In genomic region chr13:99314657-99315181, GRCm38 (mm10) we compare ENCODE assay signal across 27 mouse cellular contexts. TPM values are rescaled to one million over a fixed set of nuclear protein-coding genes. Genes with fewer than 3 reads are reported as not detected.
DNase-seq lines count a peak whose midpoint lies in the region; ATAC-seq lines count a peak whose summit lies in the region.
"Had no signal": no experiment of that assay in that cellular context is flagged by ENCODE, and none has a peak within 500 bp of the region (broad histone marks: within the 10 kb centered on the region; RNA-seq: fewer than 3 reads in every experiment).

No protein-coding gene starts in this region.

- ATAC-seq in common myeloid progenitor, adult 5-6 weeks (replicated peaks; ENCODE audit: low read depth, poor library complexity, severe bottlenecking): peak; percentile 42
- peak; percentile 54 for ATAC-seq in megakaryocyte progenitor cell, adult 5-6 weeks (replicated peaks; ENCODE audit: poor library complexity)
- ATAC-seq in hindbrain, embryonic 16.5 days: no peak
- ATAC-seq: activated CD4-positive, CD25-positive, alpha-beta regulatory T cell, adult 4 months; CD4-positive, CD25-positive, alpha-beta regulatory T cell, adult 4 months; forebrain, embryonic 14.5 days; forebrain, postnatal 0 days had no signal

- H3K9me3 ChIP-seq in hindbrain, embryonic 16.5 days (ENCODE audit: control insufficient read depth, low read length): no peaks in the 10 kb centered on the region
- H3K9me3 ChIP-seq: embryonic facial prominence, embryonic 12.5 days; embryonic facial prominence, embryonic 15.5 days; heart, embryonic 12.5 days; heart, embryonic 15.5 days; hindbrain, embryonic 10.5 days had no signal

- no peak overlapping the region for H3K4me2 ChIP-seq in hindbrain, embryonic 16.5 days (ENCODE audit: low read length)
- H3K4me2 ChIP-seq: embryonic facial prominence, embryonic 12.5 days; embryonic facial prominence, embryonic 15.5 days; heart, embryonic 12.5 days; heart, embryonic 15.5 days; hindbrain, embryonic 14.5 days had no signal

- H3K4me3 ChIP-seq in hindbrain, embryonic 16.5 days (ENCODE audit: low read length): no peak overlapping the region
- H3K4me3 ChIP-seq: embryonic facial prominence, embryonic 12.5 days; embryonic facial prominence, embryonic 15.5 days; heart, embryonic 12.5 days; heart, embryonic 15.5 days; hindbrain, embryonic 10.5 days had no signal

- H3K4me1 ChIP-seq in hindbrain, embryonic 16.5 days (ENCODE audit: control insufficient read depth, insufficient read depth, low read depth, low read length): no peaks in the 10 kb centered on the region
- H3K4me1 ChIP-seq: embryonic facial prominence, embryonic 12.5 days; embryonic facial prominence, embryonic 15.5 days; heart, embryonic 12.5 days; heart, embryonic 15.5 days had no signal

- no peaks in the 10 kb centered on the region for H3K27me3 ChIP-seq in hindbrain, embryonic 16.5 days (replicated peaks; ENCODE audit: control insufficient read depth, insufficient read depth, low read length)
- H3K27me3 ChIP-seq: embryonic facial prominence, embryonic 12.5 days; embryonic facial prominence, embryonic 15.5 days; heart, embryonic 12.5 days; heart, embryonic 15.5 days had no signal

- H3K27ac ChIP-seq in hindbrain, embryonic 16.5 days (ENCODE audit: low read depth, low read length): no peak overlapping the region
- H3K27ac ChIP-seq: embryonic facial prominence, embryonic 12.5 days; embryonic facial prominence, embryonic 15.5 days; heart, embryonic 15.5 days; hindbrain, embryonic 10.5 days; hindbrain, embryonic 14.5 days had no signal

- DNase-seq in gastrocnemius, adult 18-20 months (ENCODE audit: low spot score): peak; percentile 22
- no peak for DNase-seq in gastrocnemius, postnatal 25 days
- peak; percentile 13 for DNase-seq in 416B (ENCODE audit: low read depth)
- DNase-seq in yolk sac, embryonic 10.5 days (ENCODE audit: low spot score): no peak
- no peak for DNase-seq in left cerebral cortex, adult 8-10 months (ENCODE audit: low spot score in 2 of 2)
- DNase-seq: adrenal gland, adult 8-10 months; adrenal gland, postnatal 25 days; cerebellum, adult 11-12 months; cerebellum, adult 8-10 months; cerebellum, postnatal 10 days; cerebellum, postnatal 36 days; forebrain, postnatal 0 days; heart, adult 18-20 months; heart, postnatal 10 days; heart, postnatal 36 days had no signal

- no peak overlapping the region for H3K9ac ChIP-seq in hindbrain, embryonic 16.5 days (ENCODE audit: low read depth, low read length)
- H3K9ac ChIP-seq: embryonic facial prominence, embryonic 12.5 days; embryonic facial prominence, embryonic 15.5 days; forebrain, postnatal 0 days; heart, embryonic 12.5 days; heart, embryonic 15.5 days; hindbrain, embryonic 14.5 days had no signal

- H3K36me3 ChIP-seq in hindbrain, embryonic 16.5 days (ENCODE audit: control insufficient read depth, insufficient read depth, low read length): no peaks in the 10 kb centered on the region

- 81% methylated on average over 15 of the region's 15 CpGs for WGBS in hindbrain, embryonic 16.5 days

RNA-seq across cellular contexts. Expression of gene Ptcd2, which starts 29.8 kb away (rescaled TPM):
- total RNA-seq in gastrocnemius, adult 18-20 months (2021): 10 to 100 TPM; 24.7 to 25.2 TPM
- total RNA-seq in gastrocnemius, postnatal 25 days (2021): 10 to 100 TPM; 27.6 to 30.3 TPM
- 60.5 and 64.4 TPM in 2 replicates for total RNA-seq in common myeloid progenitor, adult 5-6 weeks (2017)
- 43.6 and 48.4 TPM in 2 replicates for total RNA-seq in megakaryocyte progenitor cell, adult 5-6 weeks (2015)
- 64.4 and 73.5 TPM in 2 replicates for total RNA-seq in megakaryocyte progenitor cell, adult 5-6 weeks (2017)
- 10 to 100 TPM; 29.8 to 33.5 (median 30.8) TPM for total RNA-seq in left cerebral cortex, adult 8-10 months (2022)
- 53.6 and 59.4 TPM in 2 replicates for polyA plus RNA-seq in hindbrain, embryonic 16.5 days (2015; fragmentation: Nextera tagmentation; extraction: Ambion mirVana)

RNA-seq across cellular contexts. Expression of gene Mrps27, which starts 29.9 kb away (rescaled TPM):
- total RNA-seq in gastrocnemius, adult 18-20 months (2021): 10 to 100 TPM; 25.2 to 26.0 TPM
- 10 to 100 TPM; 25.8 to 30.8 TPM for total RNA-seq in gastrocnemius, postnatal 25 days (2021)
- 28.6 and 35.0 TPM in 2 replicates for total RNA-seq in common myeloid progenitor, adult 5-6 weeks (2017)
- 20.1 and 22.1 TPM in 2 replicates for total RNA-seq in megakaryocyte progenitor cell, adult 5-6 weeks (2015)
- total RNA-seq in megakaryocyte progenitor cell, adult 5-6 weeks (2017): 28.6 and 30.7 TPM in 2 replicates
- 10 to 100 TPM; 24.1 to 27.3 (median 26.1) TPM for total RNA-seq in left cerebral cortex, adult 8-10 months (2022)
- polyA plus RNA-seq in hindbrain, embryonic 16.5 days (2015; fragmentation: Nextera tagmentation; extraction: Ambion mirVana): 46.8 and 47.6 TPM in 2 replicates

Comparison
In these comparisons a context has a peak if more than half of its experiments do, and no peak if none do; other contexts are left out.
1. DNase-seq: peak in gastrocnemius, adult 18-20 months (single experiment) and 416B (single experiment); none in gastrocnemius, postnatal 25 days (single experiment), yolk sac, embryonic 10.5 days (single experiment) and left cerebral cortex, adult 8-10 months (0 of 2).